Mouse (Mus musculus): ENCODE data around the gene Rmdn3. TPM values are rescaled to one million over a fixed set of nuclear protein-coding genes. Genes with fewer than 3 reads are reported as not detected.
A peak's percentile ranks its signal among the peaks of the same experiment; 100 is the strongest.

Rmdn3 gene
- polyA plus RNA-seq, 1 experiment from 2014 or later: 43.8 TPM

- H3K9me3 ChIP-seq: no peaks in the 10 kb centered on the region
- H3K4me1 ChIP-seq: no peaks in the 10 kb centered on the region
- H3K4me2 ChIP-seq (replicated peaks): no peak overlapping the region
- no peak for ATAC-seq (ENCODE audit: low FRiP score, low read depth)
- WGBS: 83% methylated on average over 5 of the region's 5 CpGs
- no peak overlapping the region for H3K4me3 ChIP-seq
- H3K9ac ChIP-seq (replicated peaks): no peak overlapping the region
- H3K27ac ChIP-seq (replicated peaks): no peak overlapping the region
- no peaks in the 10 kb centered on the region for H3K27me3 ChIP-seq
- peaks cover 69% of the 10 kb centered on the region for H3K36me3 ChIP-seq
Measured at GRCm38 (mm10) chr2:119136346-119136898, 20.4 kb downstream of the Rmdn3 start.

- Histone ChIP-seq H3K36me3 (0 out of 2 replicates have a peak, but pooled peaks cover 7% of the 10 kb centered on the region), H3K27ac (replicated peaks) (0 out of 2 replicates have a peak overlapping the region, but pooled peaks have one; percentile 80), H3K9ac (replicated peaks) (peak overlapping the region; percentile 66), H3K9me3 (no peaks in the 10 kb centered on the region), H3K27me3 (no peaks in the 10 kb centered on the region), H3K4me3 (peak overlapping the region; percentile 75), H3K4me2 (replicated peaks) (peak overlapping the region; percentile 99), H3K4me1 (peaks cover 16% of the 10 kb centered on the region)
- peak; percentile 14; the same call in 1 of the 2 replicates for ATAC-seq (ENCODE audit: low FRiP score, low read depth)
- 17% methylated on average over 20 of the region's 20 CpGs for WGBS
Measured at GRCm38 (mm10) chr2:119113121-119113925, 43.5 kb downstream of the Rmdn3 start.

GRCm38 (mm10) chr2:119112438-119113112 is 44.3 kb downstream of the Rmdn3 start, which contains the start of gene Rad51:
Gene Rad51, plus strand, starts transcription at chr2:119112793.
- WGBS: under 1% methylated on average over 51 of the region's 51 CpGs
- Histone ChIP-seq H3K9ac (replicated peaks) (peak within 1 kb of the TSS; percentile 66), H3K9me3 (no peaks in the 10 kb centered on the region), H3K4me2 (replicated peaks) (peak within 1 kb of the TSS; percentile 99), H3K27ac (replicated peaks) (peak within 1 kb of the TSS; percentile 80), H3K4me3 (peak within 1 kb of the TSS; percentile 75), H3K27me3 (no peaks in the 10 kb centered on the region), H3K36me3 (0 out of 2 replicates have a peak, but pooled peaks cover 11% of the 10 kb centered on the region), H3K4me1 (peaks cover 16% of the 10 kb centered on the region)
- peak; percentile 94 for ATAC-seq (ENCODE audit: low FRiP score, low read depth)

DNA sequence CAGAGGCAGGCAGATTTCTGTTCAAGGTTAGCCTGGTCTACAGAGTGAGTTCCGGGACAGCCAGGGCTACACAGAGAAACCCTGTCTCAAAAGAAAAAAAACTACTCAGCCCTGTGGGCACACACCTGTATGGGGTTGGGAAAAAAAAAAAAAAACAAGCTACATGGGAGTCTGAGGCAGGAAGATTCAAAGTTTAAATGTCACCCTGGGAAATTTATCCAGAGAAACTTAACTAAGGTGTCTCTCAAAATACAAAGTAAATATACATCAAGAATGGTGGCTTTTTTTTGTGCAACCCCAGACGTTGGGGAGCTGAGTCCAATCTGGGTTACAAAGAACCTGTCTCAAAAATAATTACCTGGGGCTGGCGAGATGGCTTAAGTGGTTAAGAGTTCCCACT is 45.8 kb downstream of the Rmdn3 start:
- Histone ChIP-seq H3K9me3 (no peaks in the 10 kb centered on the region), H3K4me3 (no peak overlapping the region), H3K27ac (replicated peaks) (no peak overlapping the region), H3K9ac (replicated peaks) (no peak overlapping the region), H3K4me2 (replicated peaks) (no peak overlapping the region), H3K36me3 (0 out of 2 replicates have a peak, but pooled peaks cover 4% of the 10 kb centered on the region), H3K4me1 (peaks cover 16% of the 10 kb centered on the region), H3K27me3 (no peaks in the 10 kb centered on the region)
- no peak for ATAC-seq (ENCODE audit: low FRiP score, low read depth)
- 93% methylated on average over 3 of the region's 3 CpGs for whole genome bisulfite sequencing

GRCm38 (mm10) chr2:119108554-119108953 is 48.3 kb downstream of the Rmdn3 start:
- peaks cover 9% of the 10 kb centered on the region; the same call in 1 of the 2 replicates for H3K36me3 ChIP-seq
- WGBS: 68% methylated on average over 4 of the region's 4 CpGs
- no peak overlapping the region for H3K9ac ChIP-seq (replicated peaks)
- ATAC-seq (ENCODE audit: low FRiP score, low read depth): no peak
- H3K27me3 ChIP-seq: no peaks in the 10 kb centered on the region
- H3K9me3 ChIP-seq: no peaks in the 10 kb centered on the region
- no peak overlapping the region for H3K4me2 ChIP-seq (replicated peaks)
- H3K27ac ChIP-seq (replicated peaks): no peak overlapping the region
- H3K4me3 ChIP-seq: no peak overlapping the region
- H3K4me1 ChIP-seq: peaks cover 7% of the 10 kb centered on the region

GRCm38 (mm10) chr2:119106583-119106982 is 50.3 kb downstream of the Rmdn3 start:
- Histone ChIP-seq H3K9ac (replicated peaks) (no peak overlapping the region), H3K27me3 (no peaks in the 10 kb centered on the region), H3K9me3 (no peaks in the 10 kb centered on the region), H3K4me3 (no peak overlapping the region), H3K4me1 (no peaks in the 10 kb centered on the region), H3K27ac (replicated peaks) (no peak overlapping the region), H3K36me3 (peaks cover 25% of the 10 kb centered on the region), H3K4me2 (replicated peaks) (no peak overlapping the region)
- WGBS: 82% methylated on average over 5 of the region's 5 CpGs
- no peak for ATAC-seq (ENCODE audit: low FRiP score, low read depth)

GRCm38 (mm10) chr2:119101552-119101951 is 55.3 kb downstream of the Rmdn3 start:
- no peak overlapping the region for H3K9ac ChIP-seq (replicated peaks)
- H3K4me2 ChIP-seq (replicated peaks): no peak overlapping the region
- H3K4me3 ChIP-seq: no peak overlapping the region
- H3K9me3 ChIP-seq: no peaks in the 10 kb centered on the region
- peaks cover 31% of the 10 kb centered on the region for H3K36me3 ChIP-seq
- no peak for ATAC-seq (ENCODE audit: low FRiP score, low read depth)
- no peaks in the 10 kb centered on the region for H3K27me3 ChIP-seq
- H3K27ac ChIP-seq (replicated peaks): no peak overlapping the region
- H3K4me1 ChIP-seq: no peaks in the 10 kb centered on the region

Other genes starting within 250 kb of the Rmdn3 start
- 14.5 and 19.5 TPM in 2 replicates for gene Chst14, start 230.5 kb downstream of the Rmdn3 start, polyA plus RNA-seq (2016; fragmentation: Nextera tagmentation; extraction: Ambion mirVana)
- gene Ccdc32, start 127.6 kb downstream of the Rmdn3 start, polyA plus RNA-seq (2016; fragmentation: Nextera tagmentation; extraction: Ambion mirVana): 26.1 and 28.2 TPM in 2 replicates
- gene Rpusd2, start 122.2 kb downstream of the Rmdn3 start, polyA plus RNA-seq (2016; fragmentation: Nextera tagmentation; extraction: Ambion mirVana): 7.4 and 7.5 TPM in 2 replicates
- gene Knl1, start 109.9 kb downstream of the Rmdn3 start, polyA plus RNA-seq (2016; fragmentation: Nextera tagmentation; extraction: Ambion mirVana): 60.3 and 61.9 TPM in 2 replicates
- 46.3 and 51.3 TPM in 2 replicates for gene Rad51, start 44.2 kb downstream of the Rmdn3 start, polyA plus RNA-seq (2016; fragmentation: Nextera tagmentation; extraction: Ambion mirVana)
- 2.7 and 3.3 TPM in 2 replicates for gene Gchfr, start 10.7 kb upstream of the Rmdn3 start, polyA plus RNA-seq (2016; fragmentation: Nextera tagmentation; extraction: Ambion mirVana)
- gene Gm14137, start 17.5 kb upstream of the Rmdn3 start, polyA plus RNA-seq (2016; fragmentation: Nextera tagmentation; extraction: Ambion mirVana): 0.85 and 1.2 TPM in 2 replicates
- 44.9 and 53.6 TPM in 2 replicates for gene Zfyve19, start 51.6 kb upstream of the Rmdn3 start, polyA plus RNA-seq (2016; fragmentation: Nextera tagmentation; extraction: Ambion mirVana)
- gene Dnajc17, start 51.8 kb upstream of the Rmdn3 start, polyA plus RNA-seq (2016; fragmentation: Nextera tagmentation; extraction: Ambion mirVana): 24.7 and 26.8 TPM in 2 replicates
- not detected in 2 replicates for gene Ppp1r14d, start 72.9 kb upstream of the Rmdn3 start, polyA plus RNA-seq (2016; fragmentation: Nextera tagmentation; extraction: Ambion mirVana)
- 0.98 and 1.5 TPM in 2 replicates for gene Spint1, start 80.3 kb upstream of the Rmdn3 start, polyA plus RNA-seq (2016; fragmentation: Nextera tagmentation; extraction: Ambion mirVana)
- 3.9 and 4.7 TPM in 2 replicates for gene Rhov, start 114.2 kb upstream of the Rmdn3 start, polyA plus RNA-seq (2016; fragmentation: Nextera tagmentation; extraction: Ambion mirVana)
- 25.9 and 26.9 TPM in 2 replicates for gene Vps18, start 131.7 kb upstream of the Rmdn3 start, polyA plus RNA-seq (2016; fragmentation: Nextera tagmentation; extraction: Ambion mirVana)
- 4.4 and 5.0 TPM in 2 replicates for gene Dll4, start 168.8 kb upstream of the Rmdn3 start, polyA plus RNA-seq (2016; fragmentation: Nextera tagmentation; extraction: Ambion mirVana)
- gene Chac1, start 194.2 kb upstream of the Rmdn3 start, polyA plus RNA-seq (2016; fragmentation: Nextera tagmentation; extraction: Ambion mirVana): 0.88 and 1.1 TPM in 2 replicates

Measured in midbrain, embryonic 12.5 days (tissue).